Mouse (Mus musculus): ENCODE data around the gene Tmem123.

The Tmem123 gene

GRCm38 (mm10) chr9:7763614-7764300, at the start of gene Tmem123:
TSS of gene Tmem123 (plus strand) at chr9:7764041.
- DNase-seq (ENCODE audit: low spot score in 2 of 2): peak; percentile 100

- DNase-seq (ENCODE audit: low spot score in 2 of 2): peak; percentile 45 to 63
These were observed 49.6 kb upstream of the Tmem123 start for GRCm38 (mm10) chr9:7714062-7714907.

- no peak for DNase-seq (ENCODE audit: low spot score in 2 of 2)
These were observed 49.0 kb upstream of the Tmem123 start for GRCm38 (mm10) chr9:7714908-7715175.

- DNase-seq (ENCODE audit: low spot score in 2 of 2): no peak
These were observed 42.3 kb upstream of the Tmem123 start for GRCm38 (mm10) chr9:7721543-7721942.

- no peak for DNase-seq (ENCODE audit: low spot score in 2 of 2)
These were observed 34.8 kb upstream of the Tmem123 start for GRCm38 (mm10) chr9:7728997-7729396.

GRCm38 (mm10) chr9:7742696-7743095, 21.1 kb upstream of the Tmem123 start:
- DNase-seq (ENCODE audit: low spot score in 2 of 2): peak; percentile 79 to 81

GRCm38 (mm10) chr9:7744156-7744555, 19.7 kb upstream of the Tmem123 start:
- DNase-seq (ENCODE audit: low spot score in 2 of 2): no peak

- no peak for DNase-seq (ENCODE audit: low spot score in 2 of 2)
These were observed 15.0 kb upstream of the Tmem123 start for GRCm38 (mm10) chr9:7748881-7749280.

- DNase-seq (ENCODE audit: low spot score in 2 of 2): no peak
These were observed 14.3 kb upstream of the Tmem123 start for GRCm38 (mm10) chr9:7749537-7749936.

GRCm38 (mm10) chr9:7755889-7756423, 7.9 kb upstream of the Tmem123 start:
- peak; percentile 43 to 55 for DNase-seq (ENCODE audit: low spot score in 2 of 2)

- no peak for DNase-seq (ENCODE audit: low spot score in 2 of 2)
These were observed 1.9 kb upstream of the Tmem123 start for GRCm38 (mm10) chr9:7761906-7762455.

GRCm38 (mm10) chr9:7762741-7763140, 1.1 kb upstream of the Tmem123 start:
- no peak for DNase-seq (ENCODE audit: low spot score in 2 of 2)

GRCm38 (mm10) chr9:7764463-7764871, 626 bp downstream of the Tmem123 start:
- DNase-seq (ENCODE audit: low spot score in 2 of 2): peak; percentile 43 to 50

- no peak for DNase-seq (ENCODE audit: low spot score in 2 of 2)
These were observed 1.4 kb downstream of the Tmem123 start for GRCm38 (mm10) chr9:7765236-7765635.

GRCm38 (mm10) chr9:7766582-7766981, 2.7 kb downstream of the Tmem123 start:
- DNase-seq (ENCODE audit: low spot score in 2 of 2): no peak

GRCm38 (mm10) chr9:7767526-7767925, 3.7 kb downstream of the Tmem123 start:
- DNase-seq (ENCODE audit: low spot score in 2 of 2): peak in 1 of 2 experiments; percentile 47

GRCm38 (mm10) chr9:7769081-7769480, 5.2 kb downstream of the Tmem123 start:
- no peak for DNase-seq (ENCODE audit: low spot score in 2 of 2)

GRCm38 (mm10) chr9:7769491-7769890, 5.7 kb downstream of the Tmem123 start:
- DNase-seq (ENCODE audit: low spot score in 2 of 2): no peak

- DNase-seq (ENCODE audit: low spot score in 2 of 2): no peak
These were observed 8.5 kb downstream of the Tmem123 start for GRCm38 (mm10) chr9:7772361-7772760.

- DNase-seq (ENCODE audit: low spot score in 2 of 2): no peak
These were observed 9.1 kb downstream of the Tmem123 start for GRCm38 (mm10) chr9:7772773-7773454.

- DNase-seq (ENCODE audit: low spot score in 2 of 2): no peak
These were observed 9.8 kb downstream of the Tmem123 start for GRCm38 (mm10) chr9:7773686-7774085.

- no peak for DNase-seq (ENCODE audit: low spot score in 2 of 2)
These were observed 10.7 kb downstream of the Tmem123 start for GRCm38 (mm10) chr9:7774538-7774937.
